Mouse (Mus musculus) kidney, postnatal 4 days (tissue): ENCODE measurements around the gene Crnkl1.

Experiments
- DNase-seq, 2 experiments: peaks; one replicate each; pipeline ENCODE4 v3.0.0; 2021; ENCODE audit warnings: mixed read lengths in 2 of 2

The Crnkl1 gene

GRCm38 (mm10) chr2:145934339-145935231, at the start of gene Crnkl1, which contains the start of gene Cfap61:
TSS of gene Crnkl1 (minus strand) at chr2:145935014.
TSS of gene Cfap61 (plus strand) at chr2:145934784.
- DNase-seq = peak; percentile 96 to 97

GRCm38 (mm10) chr2:145982317-145983045, 47.7 kb upstream of the Crnkl1 start:
- DNase-seq = no peak

GRCm38 (mm10) chr2:145981699-145982112, 46.9 kb upstream of the Crnkl1 start:
- no peak for DNase-seq

GRCm38 (mm10) chr2:145980881-145981280, 46.1 kb upstream of the Crnkl1 start:
- DNase-seq = no peak

- no peak for DNase-seq
Observed at GRCm38 (mm10) chr2:145979616-145980015, 44.8 kb upstream of the Crnkl1 start.

- DNase-seq = no peak
Observed at GRCm38 (mm10) chr2:145972571-145972970, 37.8 kb upstream of the Crnkl1 start.

- no peak for DNase-seq
Observed at GRCm38 (mm10) chr2:145971237-145972010, 36.6 kb upstream of the Crnkl1 start.

GRCm38 (mm10) chr2:145970751-145971150, 35.9 kb upstream of the Crnkl1 start:
- DNase-seq = no peak

- no peak for DNase-seq
Observed at GRCm38 (mm10) chr2:145961861-145962260, 27.0 kb upstream of the Crnkl1 start.

GRCm38 (mm10) chr2:145958551-145958950, 23.7 kb upstream of the Crnkl1 start:
- DNase-seq = no peak

- DNase-seq = no peak
Observed at GRCm38 (mm10) chr2:145958097-145958496, 23.3 kb upstream of the Crnkl1 start.

- DNase-seq = peak in 1 of 2 experiments; percentile 21
Observed at GRCm38 (mm10) chr2:145957450-145957849, 22.6 kb upstream of the Crnkl1 start.

- DNase-seq = no peak
Observed at GRCm38 (mm10) chr2:145956318-145956717, 21.5 kb upstream of the Crnkl1 start.

- no peak for DNase-seq
Observed at GRCm38 (mm10) chr2:145955844-145956243, 21.0 kb upstream of the Crnkl1 start.

- no peak for DNase-seq
Observed at GRCm38 (mm10) chr2:145952726-145953125, 17.9 kb upstream of the Crnkl1 start.

- DNase-seq = no peak
Observed at GRCm38 (mm10) chr2:145950239-145950638, 15.4 kb upstream of the Crnkl1 start.

GRCm38 (mm10) chr2:145949475-145950068, 14.8 kb upstream of the Crnkl1 start:
- no peak for DNase-seq

- no peak for DNase-seq
Observed at GRCm38 (mm10) chr2:145948402-145948954, 13.7 kb upstream of the Crnkl1 start.

GRCm38 (mm10) chr2:145944286-145944685, 9.5 kb upstream of the Crnkl1 start:
- DNase-seq = no peak

GRCm38 (mm10) chr2:145941403-145941802, 6.6 kb upstream of the Crnkl1 start:
- DNase-seq = no peak

GRCm38 (mm10) chr2:145936975-145937374, 2.2 kb upstream of the Crnkl1 start:
- DNase-seq = no peak
